Mouse (Mus musculus): ENCODE data around the gene Negr1. TPM values are rescaled to one million over a fixed set of nuclear protein-coding genes. Genes with fewer than 3 reads are reported as not detected.
A peak's percentile ranks its signal among the peaks of the same experiment; 100 is the strongest.

Gene Negr1
- polyA plus RNA-seq, 1 experiment from 2014 or later = 7.3 TPM

GRCm38 (mm10) chr3:156784309-156784852, 222.8 kb downstream of the Negr1 start:
- H3K9ac ChIP-seq (replicated peaks; ENCODE audit: low read length) = no peak overlapping the region
- no peaks in the 10 kb centered on the region for H3K9me3 ChIP-seq (ENCODE audit: low read length)
- H3K27me3 ChIP-seq (ENCODE audit: insufficient read depth, low read length) = no peaks in the 10 kb centered on the region
- no peak overlapping the region for H3K4me2 ChIP-seq (replicated peaks; ENCODE audit: low read depth, low read length)
- H3K4me1 ChIP-seq (ENCODE audit: insufficient read depth, low read length) = 0 out of 2 replicates have a peak, but pooled peaks cover 2% of the 10 kb centered on the region
- peak; percentile 67 for ATAC-seq (ENCODE audit: low FRiP score, low TSS enrichment)
- peak overlapping the region; percentile 46; the same call in 1 of the 2 replicates for H3K27ac ChIP-seq (ENCODE audit: low read length)
- no peak overlapping the region for H3K4me3 ChIP-seq (ENCODE audit: low read length)
- no peaks in the 10 kb centered on the region for H3K36me3 ChIP-seq (ENCODE audit: insufficient read depth, low read length)
- WGBS = 6% methylated on average over 1 of the region's 1 CpGs

- Histone ChIP-seq H3K36me3 (ENCODE audit: insufficient read depth, low read length) (no peaks in the 10 kb centered on the region), H3K27me3 (ENCODE audit: insufficient read depth, low read length) (no peaks in the 10 kb centered on the region), H3K9ac (replicated peaks; ENCODE audit: low read length) (no peak overlapping the region), H3K4me1 (ENCODE audit: insufficient read depth, low read length) (0 out of 2 replicates have a peak, but pooled peaks cover 2% of the 10 kb centered on the region), H3K4me2 (replicated peaks; ENCODE audit: low read depth, low read length) (no peak overlapping the region), H3K4me3 (ENCODE audit: low read length) (no peak overlapping the region), H3K27ac (ENCODE audit: low read length) (no peak overlapping the region), H3K9me3 (ENCODE audit: low read length) (no peaks in the 10 kb centered on the region)
- WGBS = 69% methylated on average over 1 of the region's 1 CpGs
- no peak for ATAC-seq (ENCODE audit: low FRiP score, low TSS enrichment)
Measured at GRCm38 (mm10) chr3:156786355-156786754, 224.8 kb downstream of the Negr1 start.

GRCm38 (mm10) chr3:156791234-156791633, 229.6 kb downstream of the Negr1 start:
- Histone ChIP-seq H3K4me2 (replicated peaks; ENCODE audit: low read depth, low read length) (no peak overlapping the region), H3K27ac (ENCODE audit: low read length) (no peak overlapping the region), H3K9me3 (ENCODE audit: low read length) (no peaks in the 10 kb centered on the region), H3K27me3 (ENCODE audit: insufficient read depth, low read length) (no peaks in the 10 kb centered on the region), H3K4me3 (ENCODE audit: low read length) (no peak overlapping the region), H3K9ac (replicated peaks; ENCODE audit: low read length) (no peak overlapping the region), H3K4me1 (ENCODE audit: insufficient read depth, low read length) (no peaks in the 10 kb centered on the region), H3K36me3 (ENCODE audit: insufficient read depth, low read length) (no peaks in the 10 kb centered on the region)
- no peak for ATAC-seq (ENCODE audit: low FRiP score, low TSS enrichment)

- Histone ChIP-seq H3K27me3 (ENCODE audit: insufficient read depth, low read length) (no peaks in the 10 kb centered on the region), H3K36me3 (ENCODE audit: insufficient read depth, low read length) (no peaks in the 10 kb centered on the region), H3K4me2 (replicated peaks; ENCODE audit: low read depth, low read length) (no peak overlapping the region), H3K4me1 (ENCODE audit: insufficient read depth, low read length) (no peaks in the 10 kb centered on the region), H3K9me3 (ENCODE audit: low read length) (no peaks in the 10 kb centered on the region), H3K27ac (ENCODE audit: low read length) (no peak overlapping the region), H3K4me3 (ENCODE audit: low read length) (no peak overlapping the region), H3K9ac (replicated peaks; ENCODE audit: low read length) (no peak overlapping the region)
- no peak for ATAC-seq (ENCODE audit: low FRiP score, low TSS enrichment)
- WGBS = 66% methylated on average over 7 of the region's 7 CpGs
Measured at GRCm38 (mm10) chr3:156792743-156793142, 231.1 kb downstream of the Negr1 start.

GRCm38 (mm10) chr3:156794091-156794490, 232.5 kb downstream of the Negr1 start:
- 85% methylated on average over 4 of the region's 4 CpGs for WGBS
- Histone ChIP-seq H3K4me3 (ENCODE audit: low read length) (no peak overlapping the region), H3K4me1 (ENCODE audit: insufficient read depth, low read length) (no peaks in the 10 kb centered on the region), H3K27ac (ENCODE audit: low read length) (no peak overlapping the region), H3K36me3 (ENCODE audit: insufficient read depth, low read length) (no peaks in the 10 kb centered on the region), H3K9me3 (ENCODE audit: low read length) (no peaks in the 10 kb centered on the region), H3K27me3 (ENCODE audit: insufficient read depth, low read length) (no peaks in the 10 kb centered on the region), H3K9ac (replicated peaks; ENCODE audit: low read length) (no peak overlapping the region), H3K4me2 (replicated peaks; ENCODE audit: low read depth, low read length) (no peak overlapping the region)
- ATAC-seq (ENCODE audit: low FRiP score, low TSS enrichment) = no peak

- no peak for ATAC-seq (ENCODE audit: low FRiP score, low TSS enrichment)
- Histone ChIP-seq H3K36me3 (ENCODE audit: insufficient read depth, low read length) (no peaks in the 10 kb centered on the region), H3K27me3 (ENCODE audit: insufficient read depth, low read length) (no peaks in the 10 kb centered on the region), H3K9me3 (ENCODE audit: low read length) (no peaks in the 10 kb centered on the region), H3K9ac (replicated peaks; ENCODE audit: low read length) (no peak overlapping the region), H3K4me2 (replicated peaks; ENCODE audit: low read depth, low read length) (no peak overlapping the region), H3K27ac (ENCODE audit: low read length) (no peak overlapping the region), H3K4me3 (ENCODE audit: low read length) (no peak overlapping the region), H3K4me1 (ENCODE audit: insufficient read depth, low read length) (no peaks in the 10 kb centered on the region)
- 48% methylated on average over 2 of the region's 2 CpGs for WGBS
Measured at GRCm38 (mm10) chr3:156794610-156795009, 233.0 kb downstream of the Negr1 start.

- Histone ChIP-seq H3K4me2 (replicated peaks; ENCODE audit: low read depth, low read length) (no peak overlapping the region), H3K4me3 (ENCODE audit: low read length) (no peak overlapping the region), H3K4me1 (ENCODE audit: insufficient read depth, low read length) (no peaks in the 10 kb centered on the region), H3K9ac (replicated peaks; ENCODE audit: low read length) (no peak overlapping the region), H3K36me3 (ENCODE audit: insufficient read depth, low read length) (no peaks in the 10 kb centered on the region), H3K27ac (ENCODE audit: low read length) (no peak overlapping the region), H3K9me3 (ENCODE audit: low read length) (no peaks in the 10 kb centered on the region), H3K27me3 (ENCODE audit: insufficient read depth, low read length) (no peaks in the 10 kb centered on the region)
- 79% methylated on average over 6 of the region's 6 CpGs for WGBS
- no peak for ATAC-seq (ENCODE audit: low FRiP score, low TSS enrichment)
Measured at GRCm38 (mm10) chr3:156796061-156796691, 234.6 kb downstream of the Negr1 start.

GRCm38 (mm10) chr3:156799228-156799627, 237.6 kb downstream of the Negr1 start:
- no peak overlapping the region for H3K9ac ChIP-seq (replicated peaks; ENCODE audit: low read length)
- no peak for ATAC-seq (ENCODE audit: low FRiP score, low TSS enrichment)
- no peaks in the 10 kb centered on the region for H3K27me3 ChIP-seq (ENCODE audit: insufficient read depth, low read length)
- H3K4me3 ChIP-seq (ENCODE audit: low read length) = no peak overlapping the region
- 91% methylated on average over 7 of the region's 7 CpGs for WGBS
- H3K4me2 ChIP-seq (replicated peaks; ENCODE audit: low read depth, low read length) = no peak overlapping the region
- no peaks in the 10 kb centered on the region for H3K9me3 ChIP-seq (ENCODE audit: low read length)
- no peak overlapping the region for H3K27ac ChIP-seq (ENCODE audit: low read length)
- no peaks in the 10 kb centered on the region for H3K4me1 ChIP-seq (ENCODE audit: insufficient read depth, low read length)
- no peaks in the 10 kb centered on the region for H3K36me3 ChIP-seq (ENCODE audit: insufficient read depth, low read length)

- no peaks in the 10 kb centered on the region for H3K9me3 ChIP-seq (ENCODE audit: low read length)
- no peak overlapping the region for H3K4me2 ChIP-seq (replicated peaks; ENCODE audit: low read depth, low read length)
- WGBS = 83% methylated on average over 3 of the region's 3 CpGs
- no peak overlapping the region for H3K27ac ChIP-seq (ENCODE audit: low read length)
- no peaks in the 10 kb centered on the region for H3K4me1 ChIP-seq (ENCODE audit: insufficient read depth, low read length)
- no peak overlapping the region for H3K4me3 ChIP-seq (ENCODE audit: low read length)
- no peaks in the 10 kb centered on the region for H3K36me3 ChIP-seq (ENCODE audit: insufficient read depth, low read length)
- H3K9ac ChIP-seq (replicated peaks; ENCODE audit: low read length) = no peak overlapping the region
- no peak for ATAC-seq (ENCODE audit: low FRiP score, low TSS enrichment)
- H3K27me3 ChIP-seq (ENCODE audit: insufficient read depth, low read length) = no peaks in the 10 kb centered on the region
Measured at GRCm38 (mm10) chr3:156809836-156810235, 248.2 kb downstream of the Negr1 start.

GRCm38 (mm10) chr3:156816938-156817337, 255.3 kb downstream of the Negr1 start:
- peak; percentile 61; the same call in 1 of the 2 replicates for ATAC-seq (ENCODE audit: low FRiP score, low TSS enrichment)
- H3K9me3 ChIP-seq (ENCODE audit: low read length) = no peaks in the 10 kb centered on the region
- H3K27ac ChIP-seq (ENCODE audit: low read length) = no peak overlapping the region
- no peaks in the 10 kb centered on the region for H3K27me3 ChIP-seq (ENCODE audit: insufficient read depth, low read length)
- no peak overlapping the region for H3K4me3 ChIP-seq (ENCODE audit: low read length)
- H3K36me3 ChIP-seq (ENCODE audit: insufficient read depth, low read length) = no peaks in the 10 kb centered on the region
- H3K9ac ChIP-seq (replicated peaks; ENCODE audit: low read length) = no peak overlapping the region
- peaks cover 8% of the 10 kb centered on the region for H3K4me1 ChIP-seq (ENCODE audit: insufficient read depth, low read length)
- no peak overlapping the region for H3K4me2 ChIP-seq (replicated peaks; ENCODE audit: low read depth, low read length)

Measured in kidney, embryonic 16.5 days (tissue).